Mouse (Mus musculus) lung, embryonic 14.5 days (tissue): ENCODE measurements around the gene Nipal1. TPM values are rescaled to one million over a fixed set of nuclear protein-coding genes. Genes with fewer than 3 reads are reported as not detected.

Experiments
- ATAC-seq: fragments of 200-750 bp; cut with Nextera tagmentation; 2 replicates; pipeline ENCODE4 v1.8.0; 2017; ENCODE audit warnings: mild to moderate bottlenecking, moderate TSS enrichment, moderate library complexity; ENCODE audit not compliant: insufficient read depth
- DNase-seq: peaks from one replicate; pipeline ENCODE4 v3.0.0-alpha.2; 2015
- H3K27ac ChIP-seq: fragments of 300-500 bp; sonication (generic); 2 replicates; pipeline ENCODE4 v1.5.1; 2014; ENCODE audit warnings: low read depth, mild to moderate bottlenecking, moderate library complexity
- H3K27me3 ChIP-seq: fragments of 300-500 bp; sonication (generic); 2 replicates; pipeline ENCODE4 v1.6.1; 2014; ENCODE audit warnings: low read length, control low read depth; ENCODE audit not compliant: insufficient read depth
- H3K36me3 ChIP-seq: fragments of 300-500 bp; sonication (generic); 2 replicates; pipeline ENCODE4 v1.6.1; 2014; ENCODE audit warnings: control low read depth; ENCODE audit not compliant: insufficient read depth
- H3K4me1 ChIP-seq: fragments of 300-500 bp; sonication (generic); 2 replicates; pipeline ENCODE4 v1.6.1; 2014; ENCODE audit warnings: antibody characterized with exemption, control low read depth; ENCODE audit not compliant: insufficient read depth
- H3K4me2 ChIP-seq: fragments of 300-500 bp; sonication (generic); 2 replicates; pipeline ENCODE4 v1.6.1; 2014; ENCODE audit warnings: mild to moderate bottlenecking
- H3K4me3 ChIP-seq: fragments of 300-500 bp; sonication (generic); 2 replicates; pipeline ENCODE4 v1.5.1; 2014; ENCODE audit warnings: low read depth, low read length
- H3K9ac ChIP-seq: fragments of 300-500 bp; sonication (generic); 2 replicates; pipeline ENCODE4 v1.6.1; 2014
- H3K9me3 ChIP-seq: fragments of 300-500 bp; sonication (generic); 2 replicates; pipeline ENCODE4 v1.6.1; 2016; ENCODE audit warnings: low read depth, low read length, control low read depth
- CTCF ChIP-seq: IDR thresholded peaks from 2 replicates; pipeline ENCODE4 v1.5.1; 2016; ENCODE audit warnings: antibody characterized with exemption, low read depth
- WGBS: fragments of 180-500 bp; shearing (Covaris S2); extraction: QIAGEN DNeasy Blood & Tissue Kit; methylation state at CpG from one replicate; pipeline ENCODE4 v1.1.7; 2014; 5-methylcytosine and 5-hydroxymethylcytosine counted together
- polyA plus RNA-seq: library from polyadenylated mRNA; unstranded; fragments of >200 nt; fragmentation: Nextera tagmentation; extraction: Ambion mirVana; gene quantifications from 2 replicates; pipeline ENCODE4 v1.2.1, GENCODE M21; 2014

Nipal1 gene
- polyA plus RNA-seq, 1 experiment from 2014 or later = 0.29 TPM

DNA sequence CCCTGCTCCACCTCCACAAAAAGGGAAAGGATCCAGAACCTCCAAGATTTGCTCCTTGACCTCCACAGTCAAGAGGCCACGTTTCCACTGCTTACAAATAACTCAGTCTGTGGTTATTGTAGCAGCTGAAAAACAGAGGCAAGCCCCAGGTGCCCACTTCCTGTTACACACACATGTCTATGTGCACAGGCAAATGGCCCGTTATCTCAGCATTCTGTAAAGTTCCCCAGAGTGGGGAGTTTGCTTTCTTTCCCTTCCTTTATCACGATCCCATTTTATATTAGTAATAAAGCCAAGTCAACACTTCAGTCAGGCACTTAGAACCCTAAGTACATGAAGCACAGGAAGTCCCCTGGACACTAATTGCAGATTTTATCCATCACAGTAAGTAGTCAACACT, 11.5 kb upstream of the Nipal1 start:
- H3K4me2 ChIP-seq = no peak overlapping the region
- H3K27ac ChIP-seq = no peak overlapping the region
- no peak for TF ChIP-seq CTCF
- H3K36me3 ChIP-seq = no peaks in the 10 kb centered on the region
- ATAC-seq (no peak), DNase-seq (no peak)
- 33% methylated on average over 3 of the region's 3 CpGs for WGBS
- no peaks in the 10 kb centered on the region for H3K9me3 ChIP-seq
- H3K4me1 ChIP-seq = no peaks in the 10 kb centered on the region
- no peak overlapping the region for H3K4me3 ChIP-seq
- no peak overlapping the region for H3K9ac ChIP-seq
- no peaks in the 10 kb centered on the region for H3K27me3 ChIP-seq

DNA sequence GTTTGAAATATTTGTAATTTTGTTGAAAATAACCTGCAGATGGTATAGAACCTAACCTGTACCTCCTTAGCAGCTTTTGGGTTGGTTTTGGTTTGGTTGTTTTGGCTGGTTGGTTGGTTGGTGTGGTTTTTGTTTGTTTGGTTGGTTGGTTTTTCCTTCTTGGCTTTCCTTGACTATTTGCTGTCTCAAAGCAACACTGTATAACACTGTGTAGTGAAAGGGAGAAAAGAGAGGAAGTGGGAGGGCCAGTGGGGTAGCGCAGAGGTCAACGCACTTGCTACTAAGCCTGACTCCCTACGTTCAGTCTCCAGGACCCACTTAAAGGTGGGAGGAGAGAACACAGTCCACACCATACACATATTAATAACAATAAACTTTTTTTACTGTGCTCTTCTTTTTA, 11.0 kb upstream of the Nipal1 start:
- Histone ChIP-seq H3K9me3 (no peaks in the 10 kb centered on the region), H3K4me2 (no peak overlapping the region), H3K27ac (no peak overlapping the region), H3K9ac (no peak overlapping the region), H3K4me1 (no peaks in the 10 kb centered on the region), H3K36me3 (no peaks in the 10 kb centered on the region), H3K27me3 (no peaks in the 10 kb centered on the region), H3K4me3 (no peak overlapping the region)
- DNase-seq (no peak), ATAC-seq (no peak)
- WGBS = 72% methylated on average over 3 of the region's 3 CpGs
- no peak for TF ChIP-seq CTCF

DNA sequence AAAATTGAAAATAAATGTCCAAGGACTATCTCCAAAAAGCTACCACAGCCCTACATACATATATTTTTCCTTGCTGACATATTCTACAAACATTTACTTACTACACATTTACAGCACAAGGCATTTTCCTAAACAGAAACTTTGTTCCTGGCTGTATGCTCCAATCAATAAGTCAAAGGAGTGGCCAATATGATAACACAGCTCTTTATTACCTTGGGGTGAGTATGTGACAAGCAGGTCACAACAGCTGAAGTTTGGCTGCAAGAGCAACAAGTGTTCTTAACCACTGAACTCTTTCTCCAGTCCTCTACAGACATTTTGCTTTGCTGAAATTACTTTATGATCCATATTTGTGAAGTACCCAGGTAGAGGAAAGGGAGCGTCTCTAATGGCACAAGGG, 7.5 kb upstream of the Nipal1 start:
- Histone ChIP-seq H3K9me3 (no peaks in the 10 kb centered on the region), H3K4me2 (no peak overlapping the region), H3K27me3 (no peaks in the 10 kb centered on the region), H3K9ac (no peak overlapping the region), H3K36me3 (no peaks in the 10 kb centered on the region), H3K27ac (no peak overlapping the region), H3K4me3 (no peak overlapping the region), H3K4me1 (no peaks in the 10 kb centered on the region)
- no peak for TF ChIP-seq CTCF
- no peak for ATAC-seq
- DNase-seq = no peak
- WGBS = 90% methylated on average over 1 of the region's 1 CpGs

- Histone ChIP-seq H3K27me3 (peaks cover 10% of the 10 kb centered on the region; the same call in 1 of the 2 replicates), H3K4me1 (no peaks in the 10 kb centered on the region), H3K27ac (no peak overlapping the region), H3K4me2 (no peak overlapping the region), H3K36me3 (no peaks in the 10 kb centered on the region), H3K9me3 (no peaks in the 10 kb centered on the region), H3K9ac (no peak overlapping the region), H3K4me3 (no peak overlapping the region)
- DNase-seq = no peak
- ATAC-seq = no peak
- no peak for TF ChIP-seq CTCF
- 71% methylated on average over 7 of the region's 7 CpGs for WGBS
Observed at GRCm38 (mm10) chr5:72643655-72644054, 3.9 kb upstream of the Nipal1 start.

- DNase-seq (no peak), ATAC-seq (no peak)
- no peak within 1 kb of the TSS for H3K4me2 ChIP-seq
- no peak within 1 kb of the TSS for H3K27ac ChIP-seq
- H3K4me1 ChIP-seq = no peaks in the 10 kb centered on the region
- no peaks in the 10 kb centered on the region for H3K9me3 ChIP-seq
- H3K36me3 ChIP-seq = no peaks in the 10 kb centered on the region
- TF ChIP-seq CTCF = no peak
- H3K4me3 ChIP-seq = no peak within 1 kb of the TSS
- 58% methylated on average over 1 of the region's 1 CpGs for WGBS
- peaks cover 10% of the 10 kb centered on the region; the same call in 1 of the 2 replicates for H3K27me3 ChIP-seq
- H3K9ac ChIP-seq = no peak within 1 kb of the TSS
Observed at GRCm38 (mm10) chr5:72644175-72644574, 3.4 kb upstream of the Nipal1 start, which contains the start of gene Cnga1. Gene Cnga1, minus strand, starts transcription at chr5:72644275.

- no peak overlapping the region for H3K9ac ChIP-seq
- H3K9me3 ChIP-seq = no peaks in the 10 kb centered on the region
- no peak overlapping the region for H3K27ac ChIP-seq
- H3K4me3 ChIP-seq = no peak overlapping the region
- no peaks in the 10 kb centered on the region for H3K4me1 ChIP-seq
- H3K36me3 ChIP-seq = no peaks in the 10 kb centered on the region
- peaks cover 10% of the 10 kb centered on the region; the same call in 1 of the 2 replicates for H3K27me3 ChIP-seq
- peak; percentile 49 for TF ChIP-seq CTCF
- WGBS = 35% methylated on average over 10 of the region's 10 CpGs
- DNase-seq = peak; percentile 15
- ATAC-seq = no peak
- no peak overlapping the region for H3K4me2 ChIP-seq
Observed at GRCm38 (mm10) chr5:72646131-72646530, 1.5 kb upstream of the Nipal1 start.

- no peaks in the 10 kb centered on the region for H3K9me3 ChIP-seq
- H3K4me2 ChIP-seq = peak overlapping the region; percentile 89
- 28% methylated on average over 10 of the region's 10 CpGs for WGBS
- peak overlapping the region; percentile 47 for H3K4me3 ChIP-seq
- DNase-seq = no peak
- ATAC-seq = no peak
- no peak for TF ChIP-seq CTCF
- H3K27ac ChIP-seq = no peak overlapping the region
- peaks cover 10% of the 10 kb centered on the region; the same call in 1 of the 2 replicates for H3K27me3 ChIP-seq
- peak overlapping the region; percentile 6; the same call in 1 of the 2 replicates for H3K9ac ChIP-seq
- H3K4me1 ChIP-seq = no peaks in the 10 kb centered on the region
- H3K36me3 ChIP-seq = no peaks in the 10 kb centered on the region
Observed at GRCm38 (mm10) chr5:72646996-72647395, 599 bp upstream of the Nipal1 start.
